Mouse (Mus musculus) midbrain, postnatal 0 days (tissue): ENCODE data around the gene Snapin. TPM values are rescaled to one million over a fixed set of nuclear protein-coding genes. Genes with fewer than 3 reads are reported as not detected.

ENCODE experiments used
- ATAC-seq: fragments of 200-750 bp; cut with Nextera tagmentation; 2 replicates; pipeline ENCODE4 v1.8.0; 2017; ENCODE audit warnings: moderate number of reproducible peaks, mild to moderate bottlenecking, moderate TSS enrichment, moderate library complexity; ENCODE audit not compliant: low FRiP score
- DNase-seq: peaks from one replicate; pipeline ENCODE4 v3.0.0-alpha.2; 2015; ENCODE audit warnings: low spot score
- H3K27ac ChIP-seq: fragments of 300-500 bp; sonication (generic); 2 replicates; pipeline ENCODE4 v1.5.1; 2014; ENCODE audit warnings: low read depth, mild to moderate bottlenecking, low read length, mixed read lengths
- H3K27me3 ChIP-seq: fragments of 300-500 bp; sonication (generic); 2 replicates; pipeline ENCODE4 v1.6.1; 2014; ENCODE audit warnings: low read length, control low read depth, mixed read lengths; ENCODE audit not compliant: insufficient read depth
- H3K36me3 ChIP-seq: fragments of 300-500 bp; sonication (generic); 2 replicates; pipeline ENCODE4 v1.6.1; 2014; ENCODE audit warnings: low read length, control low read depth, mixed read lengths; ENCODE audit not compliant: insufficient read depth
- H3K4me1 ChIP-seq: fragments of 300-500 bp; sonication (generic); 2 replicates; pipeline ENCODE4 v1.6.1; 2014; ENCODE audit warnings: mild to moderate bottlenecking, control low read depth, antibody characterized with exemption, low read length, mixed read lengths; ENCODE audit not compliant: insufficient read depth
- H3K4me2 ChIP-seq: fragments of 300-500 bp; sonication (generic); 2 replicates; pipeline ENCODE4 v1.6.1; 2014; ENCODE audit warnings: low read depth, mild to moderate bottlenecking, low read length, mixed read lengths; ENCODE audit not compliant: poor library complexity, severe bottlenecking
- H3K4me3 ChIP-seq: fragments of 300-500 bp; sonication (generic); 2 replicates; pipeline ENCODE4 v1.5.1; 2014; ENCODE audit warnings: low read depth, mild to moderate bottlenecking, low read length, moderate library complexity
- H3K9ac ChIP-seq: fragments of 300-500 bp; sonication (generic); replicated peaks from 2 replicates; pipeline ENCODE4 v1.6.1; 2014; ENCODE audit warnings: mild to moderate bottlenecking, low read length, moderate library complexity, mixed read lengths; ENCODE audit not compliant: poor library complexity, severe bottlenecking
- H3K9me3 ChIP-seq: fragments of 300-500 bp; sonication (generic); 2 replicates; pipeline ENCODE4 v1.6.1; 2016; ENCODE audit warnings: low read length, control low read depth
- CTCF ChIP-seq: IDR thresholded peaks from 2 replicates; pipeline ENCODE4 v1.5.1; 2016; ENCODE audit warnings: antibody characterized with exemption, mild to moderate bottlenecking
- WGBS: fragments of 180-500 bp; shearing (Covaris S2); extraction: QIAGEN DNeasy Blood & Tissue Kit; methylation state at CpG from one replicate; pipeline ENCODE4 v1.1.7; 2014; 5-methylcytosine and 5-hydroxymethylcytosine counted together
- polyA plus RNA-seq: library from polyadenylated mRNA; unstranded; fragments of >200 nt; fragmentation: Nextera tagmentation; extraction: Ambion mirVana; gene quantifications from 2 replicates; pipeline ENCODE4 v1.2.1, GENCODE M21; 2015
- total RNA-seq: library from RNA; depleted of rRNA; stranded (reverse); fragments of >200 nt; gene quantifications from 2 replicates; pipeline ENCODE4 v1.2.3, GENCODE M21; 2014

Snapin gene
- total and polyA plus RNA-seq, 2 experiments from 2014 or later, result 41.2 to 93.5 TPM

DNA sequence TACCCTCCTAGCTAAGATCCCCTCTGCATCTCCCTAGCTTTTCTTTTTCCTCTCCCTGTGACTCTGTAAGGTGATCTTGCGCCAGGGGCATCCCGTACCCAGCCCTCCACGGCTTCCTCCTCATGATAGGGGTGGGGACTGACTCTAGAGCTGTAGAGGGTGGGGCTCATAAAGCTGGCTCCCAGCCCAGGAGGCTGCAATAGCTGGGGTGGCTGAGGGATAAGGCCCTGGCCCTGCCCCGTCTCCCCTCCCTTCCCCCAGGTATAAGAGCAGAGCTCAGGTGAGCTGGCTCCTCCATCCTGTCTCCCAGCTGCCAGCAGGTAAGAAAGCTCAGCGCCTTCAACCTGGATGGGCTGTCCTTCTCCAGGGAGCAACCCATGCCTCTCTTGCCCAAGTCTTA, 35.7 kb upstream of the Snapin start, which contains the start of gene S100a14:
Gene S100a14, plus strand, starts transcription at position 277 of the 400 bp plus-strand sequence.
- 81% methylated on average over 5 of the region's 5 CpGs for WGBS
- ATAC-seq (peak; percentile 52; the same call in 1 of the 2 replicates), DNase-seq (no peak)
- Histone ChIP-seq H3K27me3 (no peaks in the 10 kb centered on the region), H3K4me1 (no peaks in the 10 kb centered on the region), H3K9me3 (no peaks in the 10 kb centered on the region), H3K9ac (no peak within 1 kb of the TSS), H3K4me2 (no peak within 1 kb of the TSS), H3K27ac (no peak within 1 kb of the TSS), H3K4me3 (no peak within 1 kb of the TSS), H3K36me3 (no peaks in the 10 kb centered on the region)
- no peak for TF ChIP-seq CTCF

DNA sequence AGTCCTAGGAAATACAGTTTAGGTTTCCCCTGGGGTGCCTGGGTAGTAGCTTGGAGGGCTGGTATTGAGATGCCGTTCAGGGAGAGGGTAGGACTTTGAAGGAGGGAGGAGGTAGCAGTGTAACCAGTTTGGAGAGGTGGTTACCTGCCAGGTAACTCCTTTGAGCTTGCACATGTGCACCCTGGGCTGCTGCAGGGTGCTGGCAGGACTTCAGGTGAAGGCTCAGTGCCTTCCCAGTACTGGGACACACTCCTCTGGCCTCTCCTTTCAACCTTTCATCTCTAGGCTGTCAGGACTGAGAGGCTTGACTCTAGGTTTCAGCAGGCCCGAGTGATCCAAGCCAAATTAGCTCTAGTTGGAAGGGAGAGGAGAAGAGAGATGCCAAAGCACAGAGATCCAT, 35.2 kb upstream of the Snapin start:
- no peaks in the 10 kb centered on the region for H3K4me1 ChIP-seq
- no peak for ATAC-seq
- 74% methylated on average over 2 of the region's 2 CpGs for WGBS

DNA sequence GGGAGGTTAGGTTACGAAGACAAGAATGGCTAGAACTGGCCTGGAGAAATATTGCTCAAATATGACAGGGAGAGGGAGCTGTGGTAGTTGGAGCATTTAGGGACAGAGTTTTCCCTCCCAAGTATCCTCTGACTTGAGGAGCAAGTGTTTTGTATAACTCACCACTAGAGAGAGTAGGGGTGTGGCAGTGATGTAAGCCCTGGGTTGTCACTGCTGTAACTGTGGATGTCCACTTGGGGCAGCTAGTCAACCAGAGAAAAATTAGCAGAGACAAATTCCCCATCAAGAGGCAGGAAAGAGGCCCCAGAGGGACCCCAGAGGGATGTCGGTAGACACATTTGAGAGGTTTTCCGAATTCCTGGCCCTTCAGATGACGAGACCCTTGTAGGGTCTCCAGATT, 34.6 kb upstream of the Snapin start:
- no peak for ATAC-seq
- 75% methylated on average over 4 of the region's 4 CpGs for WGBS

More for the DNA sequence above, 35.2 kb upstream of the Snapin start:
- no peak overlapping the region for H3K4me3 ChIP-seq
- TF ChIP-seq CTCF, result no peak
- no peak for DNase-seq
- no peaks in the 10 kb centered on the region for H3K27me3 ChIP-seq
- H3K9me3 ChIP-seq, result no peaks in the 10 kb centered on the region
- no peak overlapping the region for H3K9ac ChIP-seq
- H3K27ac ChIP-seq, result no peak overlapping the region
- no peak overlapping the region for H3K4me2 ChIP-seq
- no peaks in the 10 kb centered on the region for H3K36me3 ChIP-seq

GRCm38 (mm10) chr3:90517711-90518110, 26.9 kb upstream of the Snapin start:
- H3K9ac ChIP-seq, result no peak overlapping the region
- peaks cover 29% of the 10 kb centered on the region for H3K27me3 ChIP-seq
- H3K9me3 ChIP-seq, result no peaks in the 10 kb centered on the region
- no peak overlapping the region for H3K4me2 ChIP-seq
- peaks cover 5% of the 10 kb centered on the region; the same call in 1 of the 2 replicates for H3K4me1 ChIP-seq
- no peak for TF ChIP-seq CTCF
- H3K36me3 ChIP-seq, result no peaks in the 10 kb centered on the region
- ATAC-seq (no peak), DNase-seq (no peak)
- no peak overlapping the region for H3K4me3 ChIP-seq
- H3K27ac ChIP-seq, result no peak overlapping the region
- 93% methylated on average over 4 of the region's 4 CpGs for WGBS

More for the DNA sequence above, 34.6 kb upstream of the Snapin start:
- H3K4me2 ChIP-seq, result no peak overlapping the region
- no peaks in the 10 kb centered on the region for H3K9me3 ChIP-seq
- no peak overlapping the region for H3K4me3 ChIP-seq
- no peaks in the 10 kb centered on the region for H3K4me1 ChIP-seq
- DNase-seq, result peak; percentile 82
- no peaks in the 10 kb centered on the region for H3K27me3 ChIP-seq
- no peak overlapping the region for H3K9ac ChIP-seq
- TF ChIP-seq CTCF, result peak; percentile 75
- H3K36me3 ChIP-seq, result no peaks in the 10 kb centered on the region
- no peak overlapping the region for H3K27ac ChIP-seq

DNA sequence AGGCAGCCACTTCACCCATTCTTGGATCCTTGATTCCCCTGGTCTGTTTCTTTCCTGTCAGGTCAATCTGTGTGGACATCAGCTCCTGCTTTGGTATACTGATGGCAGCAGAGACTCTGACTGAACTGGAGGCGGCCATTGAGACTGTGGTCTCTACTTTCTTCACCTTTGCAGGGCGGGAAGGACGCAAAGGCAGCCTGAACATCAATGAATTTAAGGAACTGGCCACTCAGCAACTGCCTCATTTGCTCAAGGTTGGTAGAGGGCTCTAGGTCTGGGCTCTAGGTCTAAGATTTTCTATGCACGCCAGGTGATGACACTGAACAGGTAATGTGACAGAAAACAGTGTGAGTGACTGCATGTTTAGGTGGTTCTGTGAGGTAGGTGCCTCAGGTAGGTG, 25.0 kb upstream of the Snapin start:
- WGBS, result 91% methylated on average over 4 of the region's 4 CpGs
- DNase-seq (no peak), ATAC-seq (no peak)
- no peak for TF ChIP-seq CTCF
- Histone ChIP-seq H3K36me3 (no peaks in the 10 kb centered on the region), H3K9me3 (no peaks in the 10 kb centered on the region), H3K27me3 (peaks cover 29% of the 10 kb centered on the region), H3K4me3 (no peak overlapping the region), H3K27ac (no peak overlapping the region), H3K4me1 (peaks cover 5% of the 10 kb centered on the region; the same call in 1 of the 2 replicates), H3K9ac (no peak overlapping the region), H3K4me2 (no peak overlapping the region)

DNA sequence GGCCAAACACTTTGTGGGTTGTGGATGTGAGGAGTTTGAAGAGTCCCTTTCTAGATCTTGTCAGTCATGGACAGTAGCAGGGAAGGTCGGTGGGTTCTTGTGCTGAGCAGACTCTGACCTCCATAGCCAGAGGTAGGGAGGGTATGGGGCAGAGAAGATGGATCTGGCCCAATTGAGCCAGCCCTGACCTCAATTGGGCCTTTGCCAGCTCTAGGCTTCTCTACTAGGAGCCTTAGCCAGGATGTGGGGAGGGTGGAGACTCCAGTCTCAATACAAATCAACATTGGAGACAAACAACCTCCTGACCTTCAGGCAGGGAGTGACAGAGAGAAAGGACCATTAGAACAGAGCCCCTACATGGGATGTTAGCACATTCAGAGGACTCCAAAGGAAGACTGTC, 24.4 kb upstream of the Snapin start:
- no peak for DNase-seq
- TF ChIP-seq CTCF, result no peak
- Histone ChIP-seq H3K27ac (no peak overlapping the region), H3K9me3 (no peaks in the 10 kb centered on the region), H3K9ac (0 out of 2 replicates have a peak overlapping the region, but pooled peaks have one; percentile 13), H3K36me3 (no peaks in the 10 kb centered on the region), H3K27me3 (peaks cover 29% of the 10 kb centered on the region), H3K4me3 (peak overlapping the region; percentile 35), H3K4me2 (peak overlapping the region; percentile 61), H3K4me1 (peaks cover 5% of the 10 kb centered on the region; the same call in 1 of the 2 replicates)
- no peak for ATAC-seq
- WGBS, result 75% methylated on average over 1 of the region's 1 CpGs
